Mouse (Mus musculus): ENCODE measurements at regions not wholly inside any gene's neighbourhood (a gene's known extent, or its start where the extent isn't known, plus 50 kb on each side); places are given as distances from the start of the nearest gene placed in this dataset.

GRCm38 (mm10) chr12:54382965-54383364 is 179.3 kb upstream of the Egln3 start:
- DNase-seq (ENCODE audit: low spot score): no peak

- DNase-seq (ENCODE audit: low spot score): no peak
These were observed 178.4 kb upstream of the Egln3 start for GRCm38 (mm10) chr12:54382061-54382460.

GRCm38 (mm10) chr12:54380322-54380721 is 176.7 kb upstream of the Egln3 start:
- no peak for DNase-seq (ENCODE audit: low spot score)

GRCm38 (mm10) chr12:54378576-54378975 is 174.9 kb upstream of the Egln3 start:
- no peak for DNase-seq (ENCODE audit: low spot score)

GRCm38 (mm10) chr12:54374060-54374459 is 170.4 kb upstream of the Egln3 start:
- DNase-seq (ENCODE audit: low spot score): no peak

GRCm38 (mm10) chr12:54369217-54369616 is 165.6 kb upstream of the Egln3 start:
- no peak for DNase-seq (ENCODE audit: low spot score)

- no peak for DNase-seq (ENCODE audit: low spot score)
These were observed 160.9 kb upstream of the Egln3 start for GRCm38 (mm10) chr12:54364381-54365095.

- no peak for DNase-seq (ENCODE audit: low spot score)
These were observed 158.1 kb upstream of the Egln3 start for GRCm38 (mm10) chr12:54361762-54362161.

- no peak for DNase-seq (ENCODE audit: low spot score)
These were observed 150.5 kb upstream of the Egln3 start for GRCm38 (mm10) chr12:54354187-54354586.

GRCm38 (mm10) chr12:54353694-54354093 is 150.0 kb upstream of the Egln3 start:
- no peak for DNase-seq (ENCODE audit: low spot score)

- peak; percentile 25 for DNase-seq (ENCODE audit: low spot score)
These were observed 149.4 kb upstream of the Egln3 start for GRCm38 (mm10) chr12:54352963-54353606.

- no peak for DNase-seq (ENCODE audit: low spot score)
These were observed 146.6 kb upstream of the Egln3 start for GRCm38 (mm10) chr12:54350293-54350692.

GRCm38 (mm10) chr12:54349403-54349802 is 145.7 kb upstream of the Egln3 start:
- no peak for DNase-seq (ENCODE audit: low spot score)

- no peak for DNase-seq (ENCODE audit: low spot score)
These were observed 139.8 kb upstream of the Egln3 start for GRCm38 (mm10) chr12:54343493-54343892.

GRCm38 (mm10) chr12:54335509-54335908 is 131.8 kb upstream of the Egln3 start:
- DNase-seq (ENCODE audit: low spot score): no peak

- DNase-seq (ENCODE audit: low spot score): no peak
These were observed 131.0 kb upstream of the Egln3 start for GRCm38 (mm10) chr12:54334491-54335132.

GRCm38 (mm10) chr12:54333632-54334321 is 130.1 kb upstream of the Egln3 start:
- no peak for DNase-seq (ENCODE audit: low spot score)

GRCm38 (mm10) chr12:54327483-54327882 is 123.8 kb upstream of the Egln3 start:
- DNase-seq (ENCODE audit: low spot score): no peak

GRCm38 (mm10) chr12:54326571-54326970 is 122.9 kb upstream of the Egln3 start:
- DNase-seq (ENCODE audit: low spot score): no peak

- no peak for DNase-seq (ENCODE audit: low spot score)
These were observed 116.9 kb upstream of the Egln3 start for GRCm38 (mm10) chr12:54320533-54320932.

GRCm38 (mm10) chr12:54316980-54317471 is 113.4 kb upstream of the Egln3 start:
- DNase-seq (ENCODE audit: low spot score): no peak

- DNase-seq (ENCODE audit: low spot score): no peak
These were observed 112.5 kb upstream of the Egln3 start for GRCm38 (mm10) chr12:54316066-54316567.
